Mouse (Mus musculus) left cerebral cortex, postnatal 10 days (tissue): ENCODE results near the gene Hdac7. TPM values are rescaled to one million over a fixed set of nuclear protein-coding genes. Genes with fewer than 3 reads are reported as not detected.

Experiments used
- DNase-seq, 2 experiments: peaks; one replicate each; pipeline ENCODE4 v3.0.0; 2021 to 2022; ENCODE audit warnings: low spot score in 2 of 2, mixed read lengths in 1 of 2; ENCODE audit errors: extremely low spot score in 1 of 2
- intact Hi-C: fragments of 180-260 bp; cut with DNase I; formaldehyde crosslinking; loops from one replicate; pipeline ENCODE4 v1.15.1; 2025
- total RNA-seq, 2 experiments: library from RNA; stranded (reverse); gene quantifications; 2 replicates each; pipeline ENCODE4 v1.2.3; 2021

The Hdac7 gene
- total RNA-seq, 2 experiments from 2014 or later: 21.5 to 23.5 TPM

DNA sequence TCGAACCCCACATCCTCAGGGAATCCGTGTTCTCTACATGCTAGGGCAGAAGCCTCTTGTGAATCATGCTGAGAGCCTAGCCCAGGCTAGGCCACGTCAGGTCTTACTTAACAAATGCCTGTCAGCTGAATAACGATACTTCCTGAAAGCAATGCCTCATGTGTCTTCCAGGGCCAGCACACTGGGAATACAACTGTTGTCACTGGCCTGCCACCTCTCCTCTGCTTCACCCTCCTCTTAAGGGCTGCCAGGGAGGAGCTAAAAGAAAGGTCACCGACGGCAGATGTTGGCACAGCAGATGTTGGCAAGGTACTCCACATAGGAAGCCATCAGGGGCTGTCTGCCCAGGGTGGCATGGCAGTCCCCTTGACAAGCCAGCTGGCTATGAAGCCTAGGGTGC is 20.3 kb downstream of the Hdac7 start:
- intact Hi-C loops: no loop called here

DNA sequence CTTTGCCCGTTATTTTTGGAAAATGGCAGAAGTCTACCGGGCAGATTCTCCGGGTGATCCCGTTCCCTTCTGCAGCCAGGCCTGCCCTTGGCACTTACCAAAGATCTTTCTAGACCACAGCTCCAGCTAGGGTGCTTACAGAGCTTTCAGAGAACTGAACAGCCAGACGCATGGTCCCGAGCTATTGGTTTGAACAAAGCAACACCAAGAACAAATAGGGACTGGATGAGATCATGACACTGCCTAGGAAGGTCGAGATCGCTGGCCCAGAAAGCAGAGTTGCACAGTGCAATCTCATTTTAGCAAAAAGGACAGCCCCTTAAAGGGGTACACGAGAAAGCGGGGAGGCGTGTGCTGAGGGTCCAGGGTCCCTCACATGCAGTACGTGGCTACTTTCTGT is 20.8 kb downstream of the Hdac7 start:
- DNase-seq: no peak
- intact Hi-C loops: no loop called here

More for the DNA sequence above, 20.3 kb downstream of the Hdac7 start:
- no peak for DNase-seq

DNA sequence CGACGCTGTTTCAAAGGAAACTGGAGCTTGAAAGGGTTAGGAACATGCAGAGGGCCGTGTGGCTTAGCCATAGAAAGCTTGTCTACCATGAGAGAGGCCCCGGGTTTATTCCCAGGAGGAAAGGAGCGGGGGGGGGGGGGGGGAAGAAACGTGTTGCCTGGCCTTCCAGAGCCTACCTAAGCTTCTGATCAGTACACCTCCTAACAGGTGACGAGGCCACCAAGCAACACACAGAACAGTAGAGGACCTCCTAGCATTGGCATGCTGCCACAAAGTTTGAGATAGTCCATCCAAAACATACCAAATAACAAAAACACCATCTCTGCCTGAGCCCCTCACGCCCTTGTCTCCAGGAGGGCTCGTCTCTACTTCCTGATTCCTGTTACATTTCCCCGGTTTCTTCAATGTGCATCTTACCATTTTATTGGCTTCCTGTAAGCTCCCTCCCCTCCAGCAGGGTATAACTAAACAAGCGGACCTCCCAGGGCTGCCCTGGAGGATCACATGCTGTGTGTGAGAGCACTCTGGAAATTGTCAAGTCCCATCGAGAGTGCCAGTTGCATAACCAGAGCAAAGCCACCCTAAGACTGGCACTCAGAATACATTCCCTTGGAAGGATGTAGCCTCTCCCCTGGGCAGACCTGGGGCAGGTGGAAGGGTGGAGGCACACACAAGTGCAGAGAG is 21.6 kb downstream of the Hdac7 start:
- DNase-seq: no peak

DNA sequence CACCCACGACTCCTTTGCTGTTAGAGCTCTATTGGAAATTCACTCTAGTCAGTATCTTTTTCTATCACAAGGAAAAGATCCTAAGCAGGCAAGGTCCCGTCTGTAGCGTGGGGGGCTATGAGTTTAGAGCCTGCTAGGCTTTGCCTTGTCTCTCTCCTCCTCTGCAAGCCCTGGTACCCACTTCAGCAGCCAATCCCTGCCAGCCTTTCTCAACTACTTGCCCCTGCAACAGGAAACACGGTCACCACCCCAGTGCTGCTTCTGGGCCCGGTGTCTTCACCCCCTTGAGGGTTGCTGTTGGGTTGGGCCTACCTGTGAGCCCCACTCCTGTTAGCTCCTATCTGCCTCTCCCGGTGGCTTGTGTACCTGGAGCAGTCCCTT is 22.3 kb downstream of the Hdac7 start:
- intact Hi-C loops: no loop called here
- no peak for DNase-seq

More for the DNA sequence above, 21.6 kb downstream of the Hdac7 start:
- intact Hi-C loops: no loop called here

DNA sequence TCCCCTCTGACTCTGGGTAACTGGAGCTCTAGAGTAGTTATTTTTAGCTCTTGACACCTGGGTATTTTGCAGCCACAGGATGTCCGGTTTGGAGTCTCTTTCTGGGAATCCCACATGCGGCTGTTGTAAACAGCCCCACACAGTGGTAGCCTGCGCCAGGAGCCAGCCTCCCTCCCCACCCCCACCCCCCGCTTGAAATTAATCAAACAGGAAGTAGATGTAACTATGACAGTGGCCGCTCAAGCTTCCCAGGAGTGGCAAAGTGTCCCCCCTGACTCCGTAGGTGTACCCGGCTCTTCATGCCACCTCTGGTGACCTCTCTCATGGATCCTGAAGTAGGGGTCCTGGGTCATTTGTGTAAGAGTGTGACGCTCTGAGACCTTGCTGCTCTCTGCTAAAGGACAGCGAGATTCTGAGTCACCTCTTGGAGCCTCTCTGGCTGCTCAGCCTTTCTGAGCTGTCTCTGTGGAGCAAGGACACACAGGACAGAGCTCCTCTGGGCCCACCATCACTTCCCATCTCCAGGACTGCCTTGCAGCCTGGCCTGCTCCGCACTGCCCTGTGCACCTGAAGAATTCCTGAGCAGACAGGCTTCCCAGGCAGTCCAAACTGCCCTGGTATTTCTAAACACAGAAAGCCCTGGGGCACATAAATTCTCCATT is 22.9 kb downstream of the Hdac7 start:
- intact Hi-C loops: no loop called here
- no peak for DNase-seq

DNA sequence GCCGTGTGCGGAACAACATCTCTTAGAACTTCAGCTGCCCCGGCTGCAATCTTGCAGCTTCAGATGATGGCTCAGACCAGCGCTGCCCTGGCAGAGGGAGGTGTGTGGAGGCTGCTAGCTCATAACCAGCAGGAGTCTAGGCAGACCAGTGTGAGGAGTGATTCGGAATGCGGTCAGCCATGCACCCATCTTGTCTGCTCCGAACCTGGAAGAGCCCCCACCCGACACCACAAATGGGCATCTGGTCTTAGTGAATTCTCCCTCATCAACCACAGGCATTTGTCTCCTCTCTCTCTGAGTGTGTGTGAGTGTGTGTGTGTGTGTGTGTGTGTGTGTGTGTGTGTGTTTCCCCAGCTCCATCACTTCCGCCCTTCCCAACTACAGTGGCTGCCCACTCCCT is 24.4 kb downstream of the Hdac7 start:
- no peak for DNase-seq
- intact Hi-C loops: no loop called here

DNA sequence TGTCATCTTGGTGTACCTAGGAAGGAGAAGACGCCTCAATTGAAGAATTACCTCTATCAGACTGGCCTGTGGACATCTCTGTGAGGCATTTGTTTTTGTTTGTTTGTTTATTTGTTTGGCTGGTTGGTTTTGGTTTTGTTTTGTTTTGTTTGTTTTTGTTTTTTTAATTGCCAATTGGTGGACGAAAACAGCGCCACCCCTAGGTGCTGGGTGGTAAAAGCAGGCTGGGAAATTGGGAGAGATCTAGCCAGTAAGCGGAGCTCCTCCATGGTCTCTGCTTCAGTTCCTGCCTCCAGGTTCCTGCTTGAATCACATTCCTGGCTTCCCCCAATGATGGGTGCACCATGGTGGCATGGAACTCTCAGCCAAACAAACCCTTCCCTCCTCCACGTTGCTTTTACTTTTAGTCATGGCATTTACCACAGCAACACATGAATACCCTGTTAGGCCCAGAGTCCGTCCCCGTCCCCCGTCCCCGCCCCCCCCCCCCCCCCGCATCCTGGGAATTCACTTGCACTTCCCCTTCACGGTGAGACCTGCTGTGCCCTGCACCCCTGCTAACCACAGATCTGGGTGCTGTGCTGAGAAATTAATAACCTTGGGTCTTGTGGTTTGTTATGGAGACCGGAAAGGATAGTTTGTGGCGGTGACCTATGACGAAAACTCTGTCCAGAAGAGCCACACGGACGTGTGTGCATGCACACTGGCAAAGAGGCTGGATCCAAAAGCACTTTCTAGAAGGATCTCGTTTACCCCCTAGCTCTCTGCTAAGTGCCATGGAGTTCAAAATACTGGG is 27.9 kb downstream of the Hdac7 start:
- no peak for DNase-seq
- intact Hi-C loops: no loop called here

DNA sequence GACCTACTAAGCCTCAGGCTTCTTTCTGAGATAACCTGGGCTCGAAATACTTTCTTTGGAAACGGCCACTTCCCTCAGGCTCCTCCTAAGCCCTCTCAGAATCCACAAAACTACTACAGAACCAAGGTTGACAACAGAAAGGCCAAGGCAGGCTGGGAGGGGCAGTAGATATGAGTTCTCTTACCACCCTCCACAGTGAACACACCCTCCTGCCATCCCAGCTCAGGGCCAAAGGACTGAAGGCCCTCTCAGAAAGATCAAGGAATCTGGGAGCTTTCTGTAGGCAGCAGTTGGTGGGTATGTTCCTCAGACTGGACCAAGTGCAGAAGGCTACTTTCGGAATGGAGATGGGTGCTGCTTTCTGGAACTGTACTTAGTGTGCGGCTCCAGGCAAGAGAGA is 29.0 kb downstream of the Hdac7 start:
- intact Hi-C loops: no loop called here
- no peak for DNase-seq

DNA sequence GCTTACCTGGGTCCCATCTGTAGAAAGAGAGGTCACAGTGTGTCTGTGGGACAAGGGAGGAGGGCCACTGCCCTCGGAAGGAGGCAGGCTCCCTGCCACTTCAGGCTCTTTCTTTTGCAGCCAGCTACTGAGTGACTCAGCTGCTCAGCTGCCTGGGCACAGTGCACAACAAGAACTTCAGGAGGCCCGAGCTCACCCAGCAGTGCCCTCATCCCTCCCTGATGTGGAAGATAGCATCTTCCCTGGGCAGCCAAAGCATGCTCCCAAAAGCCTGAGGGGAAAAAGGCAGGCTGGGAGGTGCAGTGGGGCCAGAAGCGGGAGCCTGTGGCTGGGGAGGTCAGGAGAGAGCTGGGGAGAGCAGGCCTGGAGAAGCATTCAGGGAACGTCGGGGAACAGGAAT is 29.6 kb downstream of the Hdac7 start:
- intact Hi-C loops: no loop called here
- DNase-seq: no peak

DNA sequence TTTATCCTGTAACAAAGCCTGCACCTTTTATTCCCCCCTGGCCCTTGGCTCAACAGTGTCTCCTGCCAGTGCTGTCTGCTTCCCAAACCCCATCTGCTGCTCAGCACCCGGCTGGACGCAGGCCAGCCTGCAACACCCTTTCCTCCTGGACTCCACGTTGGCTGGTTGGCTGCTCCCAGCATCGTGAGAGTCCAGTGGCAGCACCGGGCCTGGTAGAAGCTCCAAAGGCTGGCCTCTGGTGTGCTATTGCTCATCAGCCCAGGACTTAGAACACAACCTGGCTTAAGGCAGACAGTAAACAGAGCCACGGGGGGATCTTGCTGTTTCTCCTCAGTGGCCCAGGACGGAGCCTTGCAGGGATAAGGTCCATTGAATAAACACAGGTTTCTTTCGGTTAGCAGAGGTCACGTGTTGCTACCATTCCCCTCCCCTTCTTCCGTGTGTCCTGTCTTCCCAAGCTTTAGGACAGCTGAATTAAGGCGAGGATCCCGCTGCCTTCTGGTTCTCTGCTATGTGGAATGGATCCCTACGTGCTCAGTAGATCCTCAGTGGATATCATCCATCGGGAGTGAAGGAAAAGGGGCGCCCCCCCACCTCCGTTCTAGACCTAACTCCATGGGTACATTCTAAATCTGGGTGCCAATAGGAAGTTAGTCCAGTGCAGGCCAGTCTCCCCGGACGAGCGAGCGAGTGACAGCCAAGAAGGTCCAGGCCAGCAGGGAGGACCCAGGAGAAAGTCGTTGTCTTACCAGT is 30.7 kb downstream of the Hdac7 start:
- peak in 1 of 2 experiments; percentile 76 for DNase-seq
- intact Hi-C loops: no loop called here

DNA sequence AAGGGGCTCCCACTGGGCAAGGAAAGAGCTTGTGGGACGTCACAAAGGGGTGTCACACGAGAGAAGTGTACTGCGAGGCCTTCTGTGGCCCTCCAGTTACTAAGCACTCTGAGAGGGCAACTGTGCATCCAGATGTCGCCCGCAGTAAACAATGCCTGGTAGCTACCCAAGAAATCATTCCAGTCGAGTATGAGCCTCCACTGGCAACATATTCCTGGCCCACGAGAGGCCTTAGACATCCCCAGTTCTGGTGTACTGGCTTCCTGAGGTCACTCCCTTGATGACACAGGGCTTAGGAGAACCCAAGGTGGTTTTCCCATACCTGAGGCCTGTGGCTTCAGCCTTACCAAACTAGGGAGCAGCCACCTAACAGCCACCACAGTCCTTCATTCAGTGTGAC is 31.4 kb downstream of the Hdac7 start:
- DNase-seq: no peak
- intact Hi-C loops: no loop called here

DNA sequence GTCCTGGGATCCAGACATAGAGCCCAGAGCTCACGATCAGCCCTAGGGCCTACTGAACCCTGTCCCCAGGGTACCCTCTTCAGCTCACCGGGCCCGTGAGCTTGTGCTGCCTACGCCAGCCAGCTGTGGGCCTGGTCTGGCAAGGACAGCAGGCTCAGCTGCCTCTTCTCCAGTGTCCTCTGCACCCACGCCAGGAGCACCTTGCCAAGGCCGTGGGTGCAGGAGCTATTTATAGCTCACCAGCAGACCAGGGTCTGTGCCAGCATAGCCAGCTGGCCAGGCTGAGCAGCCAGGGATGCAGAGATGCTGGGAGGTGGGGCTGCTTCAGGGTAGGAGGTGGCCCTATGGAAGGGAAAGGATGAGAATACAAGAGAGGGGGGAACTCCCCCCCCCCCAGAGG is 32.2 kb downstream of the Hdac7 start:
- intact Hi-C loops: no loop called here
- DNase-seq: peak; percentile 72 to 85

DNA sequence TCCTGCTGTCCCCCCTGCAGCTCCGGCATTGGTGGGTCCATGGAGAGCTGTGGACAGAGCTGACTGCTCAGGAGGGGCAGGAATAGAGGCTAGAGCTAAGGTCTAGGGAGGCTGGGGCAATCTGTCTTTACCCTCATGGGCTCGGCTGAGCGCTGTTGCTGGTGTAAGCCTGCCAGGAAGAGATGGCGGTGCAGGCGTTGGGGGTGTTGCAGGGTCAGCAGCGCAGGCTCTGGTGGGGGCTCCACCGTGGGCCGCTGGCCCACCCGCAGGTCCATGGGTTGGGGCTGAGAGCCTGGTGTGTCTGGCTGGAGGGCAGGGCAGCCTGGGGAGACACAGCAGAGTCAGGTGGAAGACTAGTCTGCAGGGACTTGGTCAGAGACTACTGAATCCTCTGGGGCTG is 33.0 kb downstream of the Hdac7 start:
- no peak for DNase-seq
- intact Hi-C loops: no loop called here

DNA sequence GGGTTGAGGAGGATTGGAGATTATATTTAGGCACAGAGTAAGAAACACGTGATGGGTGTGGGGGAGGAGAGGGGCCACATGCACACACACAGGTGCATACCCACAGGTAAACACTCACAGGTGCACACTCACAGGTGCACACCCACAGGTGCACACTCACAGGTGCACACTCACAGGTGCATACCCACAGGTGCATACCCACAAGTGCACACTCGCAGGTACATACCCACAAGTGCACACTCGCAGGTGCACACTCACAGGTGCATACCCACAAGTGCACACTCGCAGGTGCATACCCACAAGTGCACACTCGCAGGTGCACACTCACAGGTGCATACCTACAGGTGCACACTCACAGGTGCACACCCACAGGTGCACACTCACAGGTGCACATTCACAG is 33.9 kb downstream of the Hdac7 start:
- intact Hi-C loops: no loop called here
- no peak for DNase-seq

DNA sequence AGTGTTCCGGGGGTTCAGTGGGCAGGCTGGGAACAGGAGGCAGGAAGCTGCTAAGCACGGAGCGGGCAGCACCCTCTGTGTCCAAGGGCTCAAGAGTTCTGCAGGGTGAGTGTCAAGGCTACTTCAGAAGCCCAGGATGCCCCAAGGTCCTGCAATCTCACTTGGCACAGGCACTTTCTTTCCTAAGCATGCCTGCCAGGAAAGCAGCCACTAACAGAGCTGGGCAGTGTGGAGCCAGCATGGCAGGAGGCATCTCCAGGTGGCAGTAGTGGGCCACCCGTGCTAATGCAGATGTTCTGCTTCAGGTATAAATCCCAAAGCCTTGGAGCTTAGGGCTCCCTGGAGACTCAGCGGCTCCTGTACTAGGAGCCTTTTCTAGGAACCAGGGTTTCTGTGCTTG is 34.4 kb downstream of the Hdac7 start:
- DNase-seq: no peak
- intact Hi-C loops: no loop called here

DNA sequence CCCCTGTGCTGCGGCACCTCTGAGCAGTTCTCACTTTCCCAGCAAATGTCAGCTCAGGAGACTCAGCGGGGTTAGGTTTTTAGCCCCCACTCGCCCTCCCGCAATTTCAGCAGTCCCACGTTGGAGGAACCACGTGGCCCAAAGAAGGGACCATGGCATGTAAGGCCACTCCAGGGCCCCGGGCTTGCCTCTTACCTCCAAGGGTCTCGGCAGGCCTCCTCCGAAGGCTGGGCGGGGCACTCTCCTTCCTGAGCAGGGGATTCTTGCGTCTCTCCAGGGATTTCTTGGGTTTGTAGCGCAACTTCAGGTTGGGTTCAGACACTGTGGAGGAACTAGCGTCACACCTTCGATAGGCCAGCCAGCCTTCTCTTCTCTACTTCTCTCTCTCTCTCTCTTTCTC is 35.1 kb downstream of the Hdac7 start:
- intact Hi-C loops: no loop called here
- DNase-seq: no peak

DNA sequence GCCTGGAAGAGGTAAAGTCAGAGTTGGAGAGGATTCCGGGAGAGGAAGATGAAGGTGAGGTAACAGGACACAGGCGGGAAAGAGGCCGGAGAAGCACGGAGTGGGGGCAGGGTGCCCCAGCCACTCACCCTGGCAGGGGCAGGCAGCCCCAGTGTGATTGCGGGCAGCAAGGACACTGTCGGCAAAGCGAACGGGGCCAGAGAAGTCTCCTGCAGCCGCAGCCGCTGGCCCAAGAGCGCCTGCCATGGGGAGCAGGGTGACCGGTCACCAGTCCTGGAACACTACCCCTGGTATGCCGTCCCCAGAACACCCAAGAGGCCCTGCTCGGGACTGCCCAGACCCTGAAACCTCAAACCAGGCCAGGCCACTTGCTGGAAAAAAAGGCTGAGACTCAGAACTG is 35.8 kb downstream of the Hdac7 start:
- intact Hi-C loops: no loop called here
- no peak for DNase-seq

DNA sequence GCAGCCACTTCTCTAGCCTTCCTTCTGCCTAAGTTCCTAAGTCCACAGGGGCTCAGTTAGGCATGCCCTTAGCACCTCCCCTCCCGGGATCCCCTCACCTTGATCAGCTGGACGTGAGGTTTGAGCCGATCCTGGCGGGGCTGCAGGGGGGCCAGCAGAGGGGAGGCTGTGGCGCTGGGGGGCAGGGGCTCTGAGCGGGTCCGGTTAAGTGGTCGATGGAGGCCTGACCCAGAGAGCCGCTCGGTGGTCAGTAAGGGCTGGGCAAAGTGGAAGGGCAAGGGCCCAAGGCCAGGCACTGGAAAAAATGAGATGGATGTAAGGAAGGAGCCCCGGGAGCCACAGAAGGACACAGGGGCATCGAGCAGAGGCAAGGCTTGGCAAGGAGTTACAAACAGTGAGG is 36.4 kb downstream of the Hdac7 start:
- intact Hi-C loops: no loop called here
- DNase-seq: no peak

DNA sequence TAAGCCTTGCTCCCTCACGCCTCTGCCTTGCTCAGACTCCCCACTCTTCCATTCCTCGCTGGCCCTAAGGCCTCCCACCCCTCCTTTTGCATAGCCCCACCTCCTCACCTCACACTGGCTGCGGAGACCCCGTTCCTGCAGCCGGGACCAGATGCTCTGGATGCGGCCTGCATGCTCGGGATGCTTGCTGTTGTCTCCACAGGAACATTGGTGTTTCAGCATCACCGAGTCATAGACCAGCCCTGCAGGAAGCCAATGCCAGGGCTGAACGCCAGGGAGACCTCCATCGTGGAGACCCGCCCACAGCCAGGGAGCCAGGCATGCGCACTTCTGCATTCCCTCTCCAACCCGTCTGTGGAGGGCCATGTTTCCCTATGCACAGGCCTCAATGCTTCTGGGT is 41.7 kb downstream of the Hdac7 start:
- no peak for DNase-seq
- intact Hi-C loops: no loop called here
